Mouse (Mus musculus): ENCODE measurements at regions not wholly inside any gene's neighbourhood (a gene's known extent, or its start where the extent isn't known, plus 50 kb on each side); places are given as distances from the start of the nearest gene placed in this dataset.

- ATAC-seq (ENCODE audit: low TSS enrichment), result no peak
Observed at GRCm38 (mm10) chr7:70972023-70972400, 379.3 kb downstream of the Gm10295 start.

DNA sequence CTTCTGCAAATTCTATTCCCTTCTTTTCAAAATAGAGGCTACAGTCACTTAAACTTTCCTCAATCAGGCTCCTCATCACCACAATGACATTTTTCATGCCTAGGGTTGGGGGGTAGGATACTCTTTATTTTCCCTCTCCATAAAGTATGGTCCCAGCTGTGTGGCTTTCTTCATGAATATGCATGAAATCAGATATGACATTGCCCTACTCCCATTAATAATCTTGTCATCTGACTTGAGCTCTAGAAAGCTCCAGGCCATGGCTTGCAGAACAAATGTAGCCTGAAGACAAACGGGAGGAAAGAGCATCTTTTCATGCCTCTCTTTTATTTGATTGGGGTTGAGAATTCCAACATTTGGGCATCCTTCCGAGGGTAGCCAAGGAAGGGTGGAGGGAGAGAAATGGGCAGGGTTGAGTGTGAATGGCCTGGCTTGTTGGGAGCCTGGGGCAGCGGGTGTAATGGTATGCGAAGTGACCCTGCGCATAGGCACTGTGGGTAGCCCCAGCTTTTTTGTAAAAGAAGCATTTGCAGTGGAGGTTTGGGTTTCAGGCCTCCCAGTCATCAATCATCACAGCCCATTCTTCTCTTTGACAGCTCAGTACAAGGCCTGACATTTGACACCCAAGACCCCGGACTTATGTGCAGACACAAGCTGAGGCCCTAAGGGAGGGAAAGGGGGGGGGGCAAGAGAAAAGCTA is 379.8 kb downstream of the Gm10295 start:
- ATAC-seq (ENCODE audit: low TSS enrichment), result no peak

DNA sequence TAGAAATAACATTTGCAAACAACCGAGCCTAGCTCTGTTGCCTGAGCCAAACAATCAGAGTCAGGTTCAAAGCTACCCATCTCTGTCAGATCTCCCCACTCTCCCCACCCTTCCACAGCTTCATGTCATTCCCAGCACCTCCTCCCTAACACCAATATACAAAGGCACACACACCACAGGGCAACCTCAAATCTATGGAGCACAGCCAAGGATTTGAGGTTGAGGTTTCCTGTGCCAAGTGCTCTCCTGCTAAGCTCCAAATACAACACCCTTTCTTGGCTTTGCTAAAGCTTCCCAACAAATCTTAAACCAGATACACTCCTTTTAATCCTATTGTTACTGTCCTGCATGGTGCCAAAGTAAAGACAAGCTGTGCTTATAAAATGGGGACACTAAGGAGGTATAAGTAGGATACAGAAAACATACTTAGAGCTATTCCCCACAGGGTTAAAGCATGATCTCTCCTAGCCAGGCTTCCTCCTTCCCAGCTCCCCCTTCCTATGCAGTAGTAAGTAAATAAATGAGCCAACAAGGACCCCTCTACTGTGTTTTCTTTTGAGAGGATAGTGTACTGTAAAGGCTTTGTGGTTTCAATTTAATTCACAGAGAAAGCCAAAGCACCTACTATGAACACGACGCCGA is 398.8 kb downstream of the Gm10295 start:
- ATAC-seq (ENCODE audit: low TSS enrichment), result no peak

DNA sequence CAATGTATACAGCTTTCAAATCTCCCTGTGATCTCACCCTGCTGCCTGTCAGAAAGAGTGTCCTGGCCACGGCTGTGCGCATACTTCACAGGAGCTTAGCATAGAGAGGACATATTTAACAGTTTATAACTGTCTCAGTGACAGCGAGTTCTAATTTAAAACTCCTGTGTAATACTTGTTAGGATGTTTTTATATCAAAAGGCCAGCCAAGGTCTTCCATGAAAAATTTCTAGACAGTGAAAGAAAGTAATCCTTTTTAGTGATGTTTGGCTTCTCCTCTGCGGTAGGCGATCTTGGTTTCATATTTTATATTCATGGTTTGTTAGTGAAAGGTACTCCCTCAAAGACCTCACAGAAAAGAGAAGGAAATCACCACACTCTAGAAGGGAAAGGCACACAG is 403.0 kb downstream of the Gm10295 start:
- ATAC-seq (ENCODE audit: low TSS enrichment), result no peak

DNA sequence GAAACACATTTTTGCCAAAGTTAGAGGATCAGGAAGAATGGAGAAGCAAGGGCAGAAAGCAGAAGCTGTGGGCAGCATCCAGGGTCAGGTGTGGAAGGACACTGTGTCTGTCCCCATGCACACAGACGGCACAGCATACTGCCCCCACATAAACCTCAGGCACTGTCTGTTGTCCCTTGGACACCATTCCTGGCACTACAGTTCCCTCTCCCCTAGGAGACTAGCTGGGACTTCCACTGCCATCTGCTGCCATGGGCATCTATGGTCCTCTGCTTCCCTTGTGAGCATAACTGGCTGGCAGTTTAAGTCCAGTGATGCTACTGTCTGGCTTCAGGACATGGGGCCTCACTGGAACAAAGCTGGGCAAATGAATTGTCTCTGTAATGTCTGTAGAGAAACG is 405.0 kb downstream of the Gm10295 start:
- no peak for ATAC-seq (ENCODE audit: low TSS enrichment)

DNA sequence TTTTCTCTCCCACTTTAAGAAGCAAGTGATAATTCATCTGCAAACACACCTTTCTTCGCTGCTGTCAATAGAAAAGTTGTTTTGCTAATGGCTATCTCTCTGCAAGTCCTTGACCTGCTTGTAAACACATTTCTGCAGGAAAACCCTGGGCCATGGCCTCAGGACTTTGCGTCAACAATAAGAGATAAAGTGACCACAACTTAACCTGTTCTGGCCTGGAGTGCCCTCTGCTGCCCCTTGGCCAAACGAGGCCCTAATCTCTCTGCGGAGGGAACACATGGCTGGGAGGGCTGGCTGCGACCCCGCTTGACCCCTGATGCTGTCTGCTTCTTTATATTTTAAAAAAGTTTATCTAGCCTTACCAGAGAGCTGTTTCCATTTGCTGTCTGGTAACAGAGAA is 420.4 kb downstream of the Gm10295 start:
- ATAC-seq (ENCODE audit: low TSS enrichment), result no peak

DNA sequence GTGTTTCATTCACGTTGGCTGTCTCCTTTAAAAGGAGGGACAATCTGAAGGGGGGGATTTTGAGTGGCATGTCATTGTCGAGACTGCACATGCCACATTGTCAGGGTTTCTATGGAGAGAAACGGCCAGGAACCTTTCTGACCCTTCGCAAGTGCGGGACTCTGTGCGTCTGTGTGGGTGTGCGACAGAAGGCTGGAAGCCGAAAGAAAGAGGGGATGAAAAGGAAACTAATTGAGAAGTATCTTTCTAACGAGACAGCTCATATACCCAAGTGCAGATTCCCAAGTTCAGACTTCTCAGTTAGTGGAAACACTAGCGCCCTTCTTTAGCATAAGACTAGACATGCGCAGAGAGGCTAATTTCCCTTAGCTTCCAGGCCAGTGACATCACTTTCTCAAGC is 421.4 kb downstream of the Gm10295 start:
- no peak for ATAC-seq (ENCODE audit: low TSS enrichment)

- no peak for ATAC-seq (ENCODE audit: low TSS enrichment)
Observed at GRCm38 (mm10) chr7:70928001-70928400, 423.3 kb downstream of the Gm10295 start.

DNA sequence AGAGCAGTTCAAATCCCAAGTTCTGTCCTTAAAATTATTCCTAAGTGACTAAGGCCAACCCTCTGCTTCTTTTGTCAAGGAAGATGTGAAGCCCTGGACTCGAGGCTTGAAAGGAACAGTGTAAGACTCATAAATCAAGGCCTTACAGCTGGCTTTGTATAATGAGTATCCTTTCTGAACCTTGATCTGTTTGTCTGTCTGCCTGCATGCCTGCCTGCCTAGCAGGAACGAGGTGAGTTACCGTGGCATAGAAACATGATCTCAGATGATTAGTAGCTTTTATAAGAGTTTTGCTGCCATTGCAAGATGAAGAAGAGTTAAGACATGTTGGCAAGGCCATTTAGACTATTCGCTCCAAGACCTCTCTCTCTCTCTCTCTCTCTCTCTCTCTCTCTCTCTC is 434.3 kb downstream of the Gm10295 start:
- no peak for ATAC-seq (ENCODE audit: low TSS enrichment)

GRCm38 (mm10) chr7:70908921-70909320 is 442.4 kb downstream of the Gm10295 start:
- no peak for ATAC-seq (ENCODE audit: low TSS enrichment)

GRCm38 (mm10) chr7:70891700-70892099 is 459.6 kb downstream of the Gm10295 start:
- no peak for ATAC-seq (ENCODE audit: low TSS enrichment)

DNA sequence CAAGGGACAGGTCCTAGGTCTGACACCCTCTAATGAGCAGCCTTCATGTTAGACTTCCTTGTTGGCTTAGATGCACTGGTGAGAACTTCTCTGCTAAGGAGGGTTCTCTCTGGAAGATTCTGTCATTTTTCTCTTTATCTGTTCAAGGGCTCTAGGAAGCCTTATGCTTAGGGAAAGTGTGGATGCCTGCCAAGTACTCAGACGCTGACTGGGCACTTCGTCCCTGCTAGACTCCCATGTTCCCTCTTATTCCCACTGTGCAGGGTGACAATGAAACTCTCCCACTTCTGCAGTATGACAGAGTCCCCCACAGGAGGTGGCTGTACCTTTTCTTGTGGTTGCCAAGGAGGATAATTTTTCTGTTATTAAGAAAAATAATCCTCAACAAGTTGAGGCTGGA is 470.8 kb downstream of the Gm10295 start:
- no peak for ATAC-seq (ENCODE audit: low TSS enrichment)

DNA sequence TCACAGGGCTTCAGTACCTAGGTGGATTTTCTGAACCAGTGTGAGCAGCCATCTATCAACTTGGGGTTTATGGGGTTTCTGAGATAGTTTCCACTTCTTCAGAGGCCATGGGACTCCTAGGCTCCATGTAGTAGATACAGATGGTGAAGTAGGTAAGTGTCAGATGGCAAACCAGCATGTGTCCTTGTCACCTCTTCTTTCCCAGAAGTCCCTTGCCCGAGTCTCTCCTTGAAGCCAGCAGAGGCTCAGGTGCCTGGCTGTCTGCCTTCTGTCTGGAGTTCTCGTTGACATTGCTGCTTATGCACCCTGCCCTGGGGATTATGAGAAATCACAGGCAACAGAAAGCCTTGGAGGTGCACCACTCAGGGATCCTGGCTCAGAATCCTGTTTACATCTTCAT is 476.9 kb downstream of the Gm10295 start:
- ATAC-seq (ENCODE audit: low TSS enrichment), result no peak

DNA sequence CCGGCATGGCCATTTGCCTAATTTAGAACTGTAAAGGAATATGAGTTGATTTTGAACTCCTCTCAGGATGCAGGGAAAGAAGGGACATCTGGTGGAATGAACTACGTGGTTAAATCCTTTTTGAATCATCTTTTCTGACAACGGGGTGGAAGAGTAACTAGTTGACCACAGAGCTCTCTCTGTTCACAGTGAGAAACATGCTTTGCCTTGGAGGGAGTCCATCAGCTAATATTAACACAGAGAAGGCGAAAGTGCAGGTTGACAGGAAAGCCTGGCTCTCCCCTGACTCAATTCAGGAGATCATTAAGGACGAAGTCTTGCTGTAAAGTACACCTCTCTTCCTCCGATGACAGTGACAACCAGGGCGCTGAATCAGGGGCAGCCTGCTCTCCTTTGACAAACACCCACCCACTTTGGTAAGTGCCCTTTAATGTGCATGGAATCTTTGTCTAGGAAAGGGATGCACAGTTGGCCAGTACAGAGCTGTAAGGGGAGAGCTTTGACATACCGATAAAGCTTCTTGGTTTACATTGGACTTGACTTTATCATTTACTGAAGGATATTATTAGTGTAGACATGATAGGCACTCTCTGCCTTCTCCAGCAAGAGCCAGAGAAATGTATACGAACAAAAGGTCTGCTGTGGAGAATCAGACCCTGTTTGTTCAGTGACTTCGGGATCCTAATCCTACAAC is 480.3 kb downstream of the Gm10295 start:
- ATAC-seq (ENCODE audit: low TSS enrichment), result no peak

DNA sequence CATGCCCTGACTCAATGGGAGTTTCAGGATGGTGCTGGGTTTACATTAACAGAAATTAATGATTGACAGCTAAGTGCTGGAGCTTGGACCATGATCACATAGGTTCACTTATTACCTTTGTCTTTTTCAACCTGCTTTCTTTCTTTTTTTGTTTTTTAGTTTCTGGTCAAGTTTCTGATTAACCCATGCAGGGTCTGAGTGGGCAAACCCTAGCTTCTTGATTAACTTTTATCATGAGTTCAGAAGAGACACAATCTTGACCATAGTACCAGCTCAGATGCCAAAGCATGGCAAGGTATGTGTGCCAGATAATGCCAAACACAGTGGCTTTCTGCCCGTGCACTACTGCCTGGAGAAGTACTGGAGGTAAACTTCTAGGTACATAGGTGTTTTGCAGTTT is 482.2 kb downstream of the Gm10295 start:
- ATAC-seq (ENCODE audit: low TSS enrichment), result no peak

GRCm38 (mm10) chr7:70859957-70860356 is 491.3 kb downstream of the Gm10295 start:
- ATAC-seq (ENCODE audit: low TSS enrichment), result no peak

- ATAC-seq (ENCODE audit: low TSS enrichment), result no peak
Observed at GRCm38 (mm10) chr7:70850726-70851125, 484.2 kb upstream of the Nr2f2 start.

GRCm38 (mm10) chr7:70848016-70848776 is 481.7 kb upstream of the Nr2f2 start:
- no peak for ATAC-seq (ENCODE audit: low TSS enrichment)

GRCm38 (mm10) chr7:70847450-70847993 is 481.0 kb upstream of the Nr2f2 start:
- no peak for ATAC-seq (ENCODE audit: low TSS enrichment)

DNA sequence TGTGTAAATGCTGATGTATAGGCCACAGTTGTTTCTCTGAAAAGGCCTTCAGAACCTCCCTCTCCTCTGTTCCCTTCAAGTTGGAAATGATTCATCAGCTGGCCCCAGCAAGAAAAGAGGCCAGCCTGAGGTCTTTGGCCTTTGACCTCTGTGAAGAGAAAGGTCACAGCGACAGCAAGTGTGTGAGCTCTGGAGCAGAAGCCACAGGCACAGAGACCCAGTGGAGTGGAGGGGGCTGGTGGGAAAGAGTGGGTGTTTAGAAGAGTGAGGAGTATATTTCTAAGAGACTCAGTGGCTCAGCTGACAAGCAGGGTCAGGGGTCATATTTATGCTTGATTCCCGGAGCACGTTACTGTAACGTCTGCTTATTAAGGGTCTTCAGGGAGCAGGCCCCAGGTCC is 479.5 kb upstream of the Nr2f2 start:
- ATAC-seq (ENCODE audit: low TSS enrichment), result no peak

DNA sequence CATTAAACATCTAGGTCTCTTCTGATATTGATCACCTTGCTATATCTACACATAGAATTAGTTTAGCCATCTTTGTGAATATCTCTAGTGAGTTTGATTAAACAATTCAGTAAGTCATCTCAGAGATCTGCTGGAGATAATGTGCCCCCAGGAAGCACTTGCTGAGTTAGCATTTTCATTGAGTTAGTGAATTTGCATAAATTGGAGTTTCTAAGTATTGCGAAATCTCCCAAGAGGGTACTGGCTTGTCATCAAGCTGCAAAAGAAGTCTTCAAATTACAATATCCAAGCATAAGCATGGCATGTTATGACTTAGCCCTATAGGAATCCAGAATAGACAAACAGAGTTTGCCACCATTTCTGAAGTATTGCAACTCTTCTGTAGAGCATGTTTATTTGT is 473.6 kb upstream of the Nr2f2 start:
- no peak for ATAC-seq (ENCODE audit: low TSS enrichment)

DNA sequence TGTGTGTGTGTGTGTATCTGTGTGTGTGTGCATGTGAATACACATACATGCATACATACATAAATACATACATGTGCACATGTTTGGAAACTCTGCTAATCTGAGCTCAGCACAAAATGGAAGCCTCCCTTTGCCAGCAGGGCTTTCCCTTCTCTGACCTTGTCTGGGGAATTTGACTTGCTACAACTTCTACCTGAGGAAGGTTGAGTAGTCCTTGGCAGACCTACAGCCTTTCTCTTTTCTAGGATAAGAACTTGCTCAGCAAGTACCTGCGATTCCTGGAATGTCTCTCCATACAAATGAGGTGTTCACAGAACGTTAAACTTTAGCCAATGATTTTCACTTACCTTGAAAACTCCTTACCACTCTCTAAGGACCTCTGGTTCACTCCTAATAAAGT is 472.7 kb upstream of the Nr2f2 start:
- no peak for ATAC-seq (ENCODE audit: low TSS enrichment)
